Mouse (Mus musculus) embryonic facial prominence, embryonic 13.5 days (tissue): ENCODE data around the gene Epm2a. TPM values are rescaled to one million over a fixed set of nuclear protein-coding genes. Genes with fewer than 3 reads are reported as not detected.

ENCODE experiments used
- ATAC-seq: fragments of 200-750 bp; cut with Nextera tagmentation; 2 replicates; pipeline ENCODE4 v1.8.0; 2017; ENCODE audit warnings: low read depth; ENCODE audit not compliant: insufficient number of reproducible peaks, insufficient read depth, low FRiP score, low TSS enrichment
- H3K27ac ChIP-seq: fragments of 300-500 bp; sonication (generic); 2 replicates; pipeline ENCODE4 v1.5.1; 2015; ENCODE audit warnings: moderate library complexity, mild to moderate bottlenecking, inconsistent platforms
- H3K27me3 ChIP-seq: fragments of 300-500 bp; sonication (generic); 2 replicates; pipeline ENCODE4 v1.6.1; 2015; ENCODE audit warnings: mild to moderate bottlenecking, inconsistent platforms
- H3K36me3 ChIP-seq: fragments of 300-500 bp; sonication (generic); 2 replicates; pipeline ENCODE4 v1.6.1; 2015; ENCODE audit warnings: mild to moderate bottlenecking, inconsistent platforms
- H3K4me1 ChIP-seq: fragments of 300-500 bp; sonication (generic); 2 replicates; pipeline ENCODE4 v1.6.1; 2015; ENCODE audit warnings: inconsistent platforms
- H3K4me2 ChIP-seq: fragments of 300-500 bp; sonication (generic); 2 replicates; pipeline ENCODE4 v1.6.1; 2015; ENCODE audit warnings: moderate library complexity, mild to moderate bottlenecking, inconsistent platforms
- H3K4me3 ChIP-seq: fragments of 300-500 bp; sonication (generic); 2 replicates; pipeline ENCODE4 v1.5.1; 2015; ENCODE audit warnings: mild to moderate bottlenecking, inconsistent platforms
- H3K9ac ChIP-seq: fragments of 300-500 bp; sonication (generic); 2 replicates; pipeline ENCODE4 v1.6.1; 2015; ENCODE audit warnings: mild to moderate bottlenecking, inconsistent platforms
- H3K9me3 ChIP-seq: fragments of 300-500 bp; sonication (generic); 2 replicates; pipeline ENCODE4 v1.6.1; 2016; ENCODE audit warnings: inconsistent platforms
- WGBS: fragments of 180-500 bp; shearing (Covaris S2); methylation state at CpG from one replicate; pipeline ENCODE4 v1.1.7; 2015; ENCODE audit warnings: mixed read lengths; 5-methylcytosine and 5-hydroxymethylcytosine counted together
- polyA plus RNA-seq: library from polyadenylated mRNA; unstranded; fragments of >200 nt; fragmentation: Nextera tagmentation; extraction: Ambion mirVana; gene quantifications from 2 replicates; pipeline ENCODE4 v1.2.1, GENCODE M21; 2015

Gene Epm2a
- polyA plus RNA-seq, 1 experiment from 2014 or later: 0.31 TPM

GRCm38 (mm10) chr10:11439342-11439741 is 96.1 kb downstream of the Epm2a start:
- no peak overlapping the region for H3K9ac ChIP-seq
- ATAC-seq: no peak
- no peaks in the 10 kb centered on the region for H3K9me3 ChIP-seq
- H3K36me3 ChIP-seq: no peaks in the 10 kb centered on the region
- no peak overlapping the region for H3K4me2 ChIP-seq
- no peak overlapping the region for H3K4me3 ChIP-seq
- 88% methylated on average over 6 of the region's 6 CpGs for WGBS
- no peaks in the 10 kb centered on the region for H3K4me1 ChIP-seq
- no peaks in the 10 kb centered on the region for H3K27me3 ChIP-seq
- no peak overlapping the region for H3K27ac ChIP-seq

- H3K27me3 ChIP-seq: no peaks in the 10 kb centered on the region; the same call in 1 of the 2 replicates
- 30% methylated on average over 23 of the region's 23 CpGs for WGBS
- no peak overlapping the region for H3K4me3 ChIP-seq
- H3K27ac ChIP-seq: no peak overlapping the region
- no peaks in the 10 kb centered on the region for H3K36me3 ChIP-seq
- peak overlapping the region; percentile 48 for H3K4me2 ChIP-seq
- H3K9ac ChIP-seq: no peak overlapping the region
- 0 out of 2 replicates have a peak, but pooled peaks cover 4% of the 10 kb centered on the region for H3K4me1 ChIP-seq
- ATAC-seq: peak; percentile 73; the same call in 1 of the 2 replicates
- H3K9me3 ChIP-seq: no peaks in the 10 kb centered on the region
These were observed 106.5 kb downstream of the Epm2a start for GRCm38 (mm10) chr10:11449556-11450305.

- Histone ChIP-seq H3K9ac (no peak overlapping the region), H3K36me3 (no peaks in the 10 kb centered on the region), H3K4me3 (no peak overlapping the region), H3K4me2 (no peak overlapping the region), H3K27ac (no peak overlapping the region), H3K4me1 (0 out of 2 replicates have a peak, but pooled peaks cover 4% of the 10 kb centered on the region), H3K9me3 (no peaks in the 10 kb centered on the region), H3K27me3 (no peaks in the 10 kb centered on the region; the same call in 1 of the 2 replicates)
- ATAC-seq: no peak
- 80% methylated on average over 2 of the region's 2 CpGs for WGBS
These were observed 109.3 kb downstream of the Epm2a start for GRCm38 (mm10) chr10:11452537-11452936.

GRCm38 (mm10) chr10:11457445-11457844 is 114.2 kb downstream of the Epm2a start:
- no peak overlapping the region for H3K9ac ChIP-seq
- no peak overlapping the region for H3K4me2 ChIP-seq
- no peak overlapping the region for H3K27ac ChIP-seq
- 39% methylated on average over 1 of the region's 1 CpGs for WGBS
- no peaks in the 10 kb centered on the region; the same call in 1 of the 2 replicates for H3K9me3 ChIP-seq
- no peak overlapping the region for H3K4me3 ChIP-seq
- no peaks in the 10 kb centered on the region for H3K36me3 ChIP-seq
- H3K27me3 ChIP-seq: no peaks in the 10 kb centered on the region
- ATAC-seq: no peak
- no peaks in the 10 kb centered on the region for H3K4me1 ChIP-seq

GRCm38 (mm10) chr10:11491956-11492355 is 148.8 kb downstream of the Epm2a start:
- no peak overlapping the region for H3K4me2 ChIP-seq
- no peaks in the 10 kb centered on the region for H3K27me3 ChIP-seq
- H3K9me3 ChIP-seq: peaks cover 14% of the 10 kb centered on the region
- H3K9ac ChIP-seq: no peak overlapping the region
- 35% methylated on average over 28 of the region's 28 CpGs for WGBS
- no peaks in the 10 kb centered on the region for H3K4me1 ChIP-seq
- H3K27ac ChIP-seq: no peak overlapping the region
- no peak overlapping the region for H3K4me3 ChIP-seq
- no peaks in the 10 kb centered on the region for H3K36me3 ChIP-seq
- peak; percentile 98 for ATAC-seq

Other genes starting within 250 kb of the Epm2a start
- gene Shprh, start 194.0 kb upstream of the Epm2a start, polyA plus RNA-seq: 19.9 and 20.2 TPM in 2 replicates
- gene Fbxo30, start 62.1 kb upstream of the Epm2a start, polyA plus RNA-seq: 37.4 and 41.1 TPM in 2 replicates